Mouse (Mus musculus) midbrain, embryonic 10.5 days (tissue): ENCODE results near the gene Acap2. TPM values are rescaled to one million over a fixed set of nuclear protein-coding genes. Genes with fewer than 3 reads are reported as not detected.
A peak's percentile ranks its signal among the peaks of the same experiment; 100 is the strongest.

Source experiments
- DNase-seq: peaks from one replicate; pipeline ENCODE4 v3.0.0-alpha.2; 2017; ENCODE audit warnings: low spot score
- H3K27ac ChIP-seq: fragments of 300-500 bp; sonication (generic); replicated peaks from 2 replicates; pipeline ENCODE4 v1.5.1; 2016; ENCODE audit warnings: mild to moderate bottlenecking
- H3K27me3 ChIP-seq: fragments of 300-500 bp; sonication (generic); 2 replicates; pipeline ENCODE4 v1.6.1; 2016; ENCODE audit warnings: low read depth, mild to moderate bottlenecking; ENCODE audit not compliant: poor library complexity, severe bottlenecking
- H3K36me3 ChIP-seq: fragments of 300-500 bp; sonication (generic); 2 replicates; pipeline ENCODE4 v1.6.1; 2016; ENCODE audit warnings: mild to moderate bottlenecking, moderate library complexity
- H3K4me1 ChIP-seq: fragments of 300-500 bp; sonication (generic); 2 replicates; pipeline ENCODE4 v1.6.1; 2016
- H3K4me3 ChIP-seq: fragments of 300-500 bp; sonication (generic); 2 replicates; pipeline ENCODE4 v1.5.1; 2016; ENCODE audit warnings: mild to moderate bottlenecking, moderate library complexity
- H3K9me3 ChIP-seq: fragments of 300-500 bp; sonication (generic); replicated peaks from 2 replicates; pipeline ENCODE4 v1.6.1; 2016; ENCODE audit warnings: mild to moderate bottlenecking
- WGBS: fragments of 180-500 bp; shearing (Covaris S2); methylation state at CpG from one replicate; pipeline ENCODE4 v1.1.7; 2016; 5-methylcytosine and 5-hydroxymethylcytosine counted together
- polyA plus RNA-seq: library from polyadenylated mRNA; unstranded; fragments of >200 nt; fragmentation: Nextera tagmentation; extraction: Ambion mirVana; gene quantifications from 2 replicates; pipeline ENCODE4 v1.2.1, GENCODE M21; 2016

Gene Acap2
- polyA plus RNA-seq, 1 experiment from 2014 or later = 16.9 TPM

DNA sequence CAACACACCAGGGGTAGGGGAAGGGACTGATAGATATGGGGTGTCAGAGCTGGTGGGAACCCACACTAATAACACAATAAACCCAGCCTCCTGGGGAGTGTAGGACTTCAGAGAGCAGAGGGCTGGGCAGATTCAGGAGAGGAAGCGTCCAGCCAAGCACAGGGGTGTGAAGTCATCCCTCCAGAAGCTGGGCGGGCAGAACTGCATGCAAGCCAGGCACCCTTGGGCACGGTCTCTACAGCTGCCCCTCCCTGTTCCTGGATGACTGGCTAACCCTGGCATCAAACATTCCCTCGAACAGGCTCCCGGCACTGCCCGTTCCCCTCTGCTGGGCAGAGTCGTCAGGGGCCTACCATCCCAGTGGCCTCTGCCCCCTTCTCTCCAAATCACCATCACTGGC is 132.8 kb downstream of the Acap2 start:
- Histone ChIP-seq H3K9me3 (no peaks in the 10 kb centered on the region), H3K27ac (no peak overlapping the region), H3K36me3 (no peaks in the 10 kb centered on the region), H3K27me3 (no peaks in the 10 kb centered on the region), H3K4me3 (no peak overlapping the region), H3K4me1 (peaks cover 31% of the 10 kb centered on the region)
- 81% methylated on average over 7 of the region's 7 CpGs for WGBS
- no peak for DNase-seq

- WGBS = 70% methylated on average over 15 of the region's 15 CpGs
- no peaks in the 10 kb centered on the region for H3K9me3 ChIP-seq
- H3K4me1 ChIP-seq = peaks cover 31% of the 10 kb centered on the region
- no peaks in the 10 kb centered on the region for H3K27me3 ChIP-seq
- no peak for DNase-seq
- H3K27ac ChIP-seq = 0 out of 2 replicates have a peak overlapping the region, but pooled peaks have one; percentile 18
- no peak overlapping the region for H3K4me3 ChIP-seq
- no peaks in the 10 kb centered on the region for H3K36me3 ChIP-seq
These were observed 134.5 kb downstream of the Acap2 start for GRCm38 (mm10) chr16:31066344-31067098.

- no peak for DNase-seq
- 95% methylated on average over 6 of the region's 6 CpGs for WGBS
These were observed 136.3 kb downstream of the Acap2 start for GRCm38 (mm10) chr16:31064782-31065181.

DNA sequence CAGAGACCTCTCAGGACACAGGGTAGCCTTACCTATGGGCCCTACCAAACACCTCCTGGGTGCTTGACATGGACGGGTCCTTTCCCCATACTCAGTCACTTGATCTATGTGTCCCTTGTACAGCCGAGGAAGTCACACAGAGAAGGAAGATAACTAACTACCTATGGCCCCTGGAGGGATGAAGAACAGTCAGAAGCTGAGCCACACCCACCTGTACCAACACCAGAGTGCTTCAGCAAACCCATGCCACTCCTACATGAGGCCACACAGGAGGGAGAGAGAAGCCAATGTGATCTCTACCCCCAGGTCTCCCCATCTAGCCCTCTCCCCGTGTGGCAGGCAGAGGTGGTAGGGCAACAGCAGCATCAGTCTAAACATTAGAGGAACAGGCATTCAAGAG is 138.1 kb downstream of the Acap2 start:
- H3K9me3 ChIP-seq = no peaks in the 10 kb centered on the region
- H3K4me3 ChIP-seq = no peak overlapping the region
- no peaks in the 10 kb centered on the region for H3K27me3 ChIP-seq
- H3K36me3 ChIP-seq = no peaks in the 10 kb centered on the region
- H3K4me1 ChIP-seq = peaks cover 25% of the 10 kb centered on the region
- no peak overlapping the region for H3K27ac ChIP-seq
- whole genome bisulfite sequencing = 84% methylated on average over 3 of the region's 3 CpGs
- DNase-seq = no peak

More at GRCm38 (mm10) chr16:31064782-31065181, 136.3 kb downstream of the Acap2 start:
- H3K27ac ChIP-seq = 0 out of 2 replicates have a peak overlapping the region, but pooled peaks have one; percentile 13
- no peaks in the 10 kb centered on the region for H3K27me3 ChIP-seq
- H3K36me3 ChIP-seq = no peaks in the 10 kb centered on the region
- peaks cover 17% of the 10 kb centered on the region for H3K4me1 ChIP-seq
- H3K9me3 ChIP-seq = no peaks in the 10 kb centered on the region
- H3K4me3 ChIP-seq = no peak overlapping the region

DNA sequence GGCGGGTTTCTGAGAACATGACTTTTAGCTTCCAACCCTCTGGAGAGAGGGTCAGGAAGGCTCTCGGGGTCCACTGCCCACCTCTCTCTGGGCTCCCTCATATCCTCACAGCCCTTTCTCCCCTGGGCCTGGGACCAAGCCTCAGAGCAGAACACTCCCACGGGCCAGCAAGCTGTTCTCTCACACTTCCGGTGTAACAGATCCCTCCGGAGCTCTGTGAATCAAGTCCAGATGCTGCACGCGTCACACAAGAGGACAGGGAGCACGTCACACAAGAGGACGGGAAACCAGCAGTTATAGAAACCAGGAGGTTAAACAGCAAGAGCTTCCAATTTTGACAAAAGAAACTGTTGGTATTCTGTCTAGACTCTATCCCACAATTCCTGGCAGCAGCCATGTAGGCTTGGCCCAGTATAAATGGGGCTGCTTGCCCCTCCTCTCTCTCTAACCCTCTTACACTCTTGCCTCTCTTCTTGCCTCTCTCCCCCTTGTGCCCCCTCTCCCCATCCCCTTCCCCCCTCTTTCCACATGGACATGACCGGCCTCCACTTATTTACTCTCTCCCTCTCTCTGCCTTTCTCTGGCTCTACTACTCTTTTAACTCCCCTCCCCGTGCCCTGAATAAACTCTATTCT is 139.7 kb downstream of the Acap2 start:
- WGBS = 76% methylated on average over 11 of the region's 11 CpGs
- no peaks in the 10 kb centered on the region for H3K36me3 ChIP-seq
- no peak for DNase-seq
- 0 out of 2 replicates have a peak overlapping the region, but pooled peaks have one; percentile 28 for H3K27ac ChIP-seq
- no peaks in the 10 kb centered on the region for H3K27me3 ChIP-seq
- H3K9me3 ChIP-seq = no peaks in the 10 kb centered on the region
- no peak overlapping the region for H3K4me3 ChIP-seq
- peaks cover 22% of the 10 kb centered on the region for H3K4me1 ChIP-seq

- no peak overlapping the region for H3K27ac ChIP-seq
- 95% methylated on average over 13 of the region's 13 CpGs for WGBS
- no peaks in the 10 kb centered on the region for H3K27me3 ChIP-seq
- H3K4me1 ChIP-seq = peaks cover 16% of the 10 kb centered on the region; the same call in 1 of the 2 replicates
- no peaks in the 10 kb centered on the region for H3K36me3 ChIP-seq
- no peaks in the 10 kb centered on the region for H3K9me3 ChIP-seq
- no peak overlapping the region for H3K4me3 ChIP-seq
- DNase-seq = no peak
These were observed 140.3 kb downstream of the Acap2 start for GRCm38 (mm10) chr16:31060714-31061113.

DNA sequence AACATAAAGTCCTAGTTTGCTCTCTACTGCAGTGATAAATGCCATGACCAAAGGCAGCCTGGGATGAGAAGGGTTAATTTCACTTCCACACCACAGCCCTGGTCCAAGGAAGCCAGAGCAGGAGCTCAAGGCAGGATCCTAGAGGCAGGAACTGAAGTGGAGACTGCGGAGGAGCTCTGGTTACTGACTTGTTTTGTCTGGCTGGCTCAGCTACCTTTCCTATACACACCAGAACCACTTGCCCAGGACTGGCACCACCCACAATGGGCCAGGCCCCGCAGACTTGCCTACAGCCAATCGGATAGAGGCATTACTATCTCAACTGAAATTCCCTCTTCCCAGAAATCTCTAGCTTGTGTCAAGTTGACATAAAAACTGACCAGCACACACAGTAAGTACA is 140.8 kb downstream of the Acap2 start:
- H3K27ac ChIP-seq = no peak overlapping the region
- no peak overlapping the region for H3K4me3 ChIP-seq
- H3K27me3 ChIP-seq = no peaks in the 10 kb centered on the region
- DNase-seq = no peak
- no peaks in the 10 kb centered on the region for H3K9me3 ChIP-seq
- 90% methylated on average over 3 of the region's 3 CpGs for whole genome bisulfite sequencing
- H3K36me3 ChIP-seq = no peaks in the 10 kb centered on the region
- H3K4me1 ChIP-seq = peaks cover 12% of the 10 kb centered on the region; the same call in 1 of the 2 replicates

GRCm38 (mm10) chr16:31059730-31060129 is 141.3 kb downstream of the Acap2 start:
- Histone ChIP-seq H3K4me3 (no peak overlapping the region), H3K9me3 (no peaks in the 10 kb centered on the region), H3K36me3 (no peaks in the 10 kb centered on the region), H3K27ac (no peak overlapping the region), H3K4me1 (peaks cover 12% of the 10 kb centered on the region; the same call in 1 of the 2 replicates), H3K27me3 (no peaks in the 10 kb centered on the region)
- 91% methylated on average over 4 of the region's 4 CpGs for WGBS
- no peak for DNase-seq

DNA sequence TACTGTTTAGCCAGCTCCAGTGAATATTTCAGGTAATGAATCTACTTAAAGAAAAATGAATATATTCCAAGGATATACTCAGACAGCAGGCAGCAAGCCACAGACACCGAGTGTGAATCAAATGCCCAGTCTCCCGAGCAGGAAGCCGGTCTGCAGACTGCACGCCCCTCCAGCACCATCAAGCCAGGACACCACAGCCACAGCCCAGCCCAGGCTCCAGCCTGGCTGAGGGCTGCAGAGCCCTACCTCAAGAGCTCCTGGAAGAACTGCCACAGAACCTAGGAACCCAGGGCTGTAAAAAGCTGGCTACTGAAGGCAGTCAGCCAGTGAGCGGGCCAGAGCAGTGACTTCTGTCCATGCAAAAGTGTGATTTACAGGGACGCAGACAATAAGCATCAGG is 148.2 kb downstream of the Acap2 start:
- 86% methylated on average over 6 of the region's 6 CpGs for WGBS
- H3K4me3 ChIP-seq = no peak overlapping the region

DNA sequence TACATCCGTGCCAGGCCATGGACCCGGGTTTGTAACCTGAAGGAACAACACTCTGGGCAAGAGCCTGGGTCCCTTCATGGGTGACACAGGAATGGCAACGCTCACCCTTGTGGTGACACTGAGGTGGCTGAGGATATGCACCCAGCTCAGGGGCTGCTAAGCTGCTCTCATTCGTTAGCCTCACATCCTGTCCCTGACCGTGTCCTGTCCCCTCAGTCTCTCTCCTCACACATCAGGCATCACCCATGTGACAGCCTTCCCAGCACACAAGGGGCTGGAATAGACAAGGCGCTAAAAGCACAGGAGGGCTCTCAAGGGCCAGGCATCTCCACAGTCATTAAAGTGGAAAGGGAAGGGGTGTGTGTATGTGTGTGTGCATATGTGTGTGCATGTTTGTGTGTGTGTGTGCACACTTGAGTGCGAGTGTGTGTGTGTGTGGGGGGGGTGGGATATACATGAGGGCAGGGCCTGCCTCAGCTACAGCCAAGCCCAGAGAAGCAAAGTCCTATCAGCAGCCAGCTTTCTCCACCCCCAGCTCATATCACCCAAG is 148.8 kb downstream of the Acap2 start:
- H3K9me3 ChIP-seq = no peaks in the 10 kb centered on the region
- 83% methylated on average over 7 of the region's 7 CpGs for WGBS
- H3K36me3 ChIP-seq = no peaks in the 10 kb centered on the region
- no peak for DNase-seq
- H3K27me3 ChIP-seq = no peaks in the 10 kb centered on the region
- peaks cover 3% of the 10 kb centered on the region; the same call in 1 of the 2 replicates for H3K4me1 ChIP-seq
- H3K4me3 ChIP-seq = no peak overlapping the region
- H3K27ac ChIP-seq = no peak overlapping the region; the same call in 1 of the 2 replicates

More for the DNA sequence above, 148.2 kb downstream of the Acap2 start:
- Histone ChIP-seq H3K4me1 (peaks cover 3% of the 10 kb centered on the region; the same call in 1 of the 2 replicates), H3K9me3 (no peaks in the 10 kb centered on the region), H3K27ac (no peak overlapping the region), H3K27me3 (no peaks in the 10 kb centered on the region), H3K36me3 (no peaks in the 10 kb centered on the region)
- DNase-seq = no peak

DNA sequence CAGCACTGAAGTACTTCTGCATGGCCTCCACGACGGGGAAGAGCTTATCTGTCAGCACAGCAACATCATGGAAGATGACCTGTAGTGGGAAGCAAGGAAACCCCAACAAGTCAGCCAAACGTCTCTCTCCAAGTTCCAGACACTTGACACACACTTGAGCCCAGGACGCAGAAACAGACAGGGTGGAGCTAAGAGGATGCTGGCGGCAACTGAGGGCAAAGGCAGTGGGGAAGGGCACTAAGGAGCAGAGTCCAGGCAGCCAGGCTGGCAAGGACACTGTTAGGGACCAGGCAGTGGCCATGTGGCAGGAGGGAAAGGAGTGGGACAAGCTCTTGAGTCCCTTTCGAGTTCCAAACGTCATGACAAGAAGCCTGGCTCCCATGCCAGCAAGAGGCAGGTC is 150.3 kb downstream of the Acap2 start:
- 90% methylated on average over 7 of the region's 7 CpGs for whole genome bisulfite sequencing
- H3K27me3 ChIP-seq = no peaks in the 10 kb centered on the region

GRCm38 (mm10) chr16:31048194-31048593 is 152.9 kb downstream of the Acap2 start:
- no peaks in the 10 kb centered on the region for H3K9me3 ChIP-seq
- H3K27me3 ChIP-seq = no peaks in the 10 kb centered on the region
- peaks cover 21% of the 10 kb centered on the region for H3K4me1 ChIP-seq
- H3K4me3 ChIP-seq = no peak overlapping the region
- no peaks in the 10 kb centered on the region for H3K36me3 ChIP-seq
- no peak for DNase-seq
- 83% methylated on average over 6 of the region's 6 CpGs for WGBS
- no peak overlapping the region for H3K27ac ChIP-seq

More for the DNA sequence above, 150.3 kb downstream of the Acap2 start:
- Histone ChIP-seq H3K27ac (no peak overlapping the region), H3K4me3 (no peak overlapping the region), H3K36me3 (no peaks in the 10 kb centered on the region), H3K9me3 (no peaks in the 10 kb centered on the region), H3K4me1 (peaks cover 10% of the 10 kb centered on the region)
- DNase-seq = no peak
